Mouse (Mus musculus): ENCODE data around the gene Crebl2. TPM values are rescaled to one million over a fixed set of nuclear protein-coding genes. Genes with fewer than 3 reads are reported as not detected.

Crebl2 gene
- total and polyA plus RNA-seq, 3 experiments = 1.5 to 3.7 TPM; not detected in 1

- Histone ChIP-seq H3K4me3 (ENCODE audit: control insufficient read depth in 1 of 2, insufficient read depth in 1 of 2, low read depth in 2 of 2, low read length in 2 of 2) (no peak overlapping the region), H3K4me1 (ENCODE audit: control insufficient read depth in 1 of 2, insufficient read depth in 2 of 2, low read length in 2 of 2) (no peaks in the 10 kb centered on the region), H3K36me3 (ENCODE audit: control insufficient read depth in 1 of 2, insufficient read depth in 2 of 2, low read length in 2 of 2) (no peaks in the 10 kb centered on the region), H3K9me3 (replicated peaks; ENCODE audit: insufficient read depth, low read length) (no peaks in the 10 kb centered on the region), H3K27ac (ENCODE audit: control insufficient read depth, low read depth, low read length) (no peak overlapping the region), H3K79me2 (ENCODE audit: control insufficient read depth, insufficient read depth, low read length, poor library complexity) (no peaks in the 10 kb centered on the region), H3K27me3 (ENCODE audit: control insufficient read depth in 1 of 2, insufficient read depth in 2 of 2, low read length in 2 of 2) (peaks cover 10 to 16% of the 10 kb centered on the region in 2 experiments), H3K9ac (ENCODE audit: control insufficient read depth, low read depth, low read length, poor library complexity, severe bottlenecking) (no peak overlapping the region)
- no peak for DNase-seq (ENCODE audit: low read depth, low spot score)
- TF ChIP-seq MAX (IDR thresholded peaks at IDR 0.05; ENCODE audit: low read length) = no peak
Measured at GRCm38 (mm10) chr6:134819741-134820140, 10.2 kb upstream of the Crebl2 start.

GRCm38 (mm10) chr6:134820411-134820810 is 9.5 kb upstream of the Crebl2 start:
- Histone ChIP-seq H3K4me1 (ENCODE audit: control insufficient read depth in 1 of 2, insufficient read depth in 2 of 2, low read length in 2 of 2) (no peaks in the 10 kb centered on the region), H3K9me3 (replicated peaks; ENCODE audit: insufficient read depth, low read length) (no peaks in the 10 kb centered on the region), H3K79me2 (ENCODE audit: control insufficient read depth, insufficient read depth, low read length, poor library complexity) (no peaks in the 10 kb centered on the region), H3K9ac (ENCODE audit: control insufficient read depth, low read depth, low read length, poor library complexity, severe bottlenecking) (no peak overlapping the region), H3K36me3 (ENCODE audit: control insufficient read depth in 1 of 2, insufficient read depth in 2 of 2, low read length in 2 of 2) (no peaks in the 10 kb centered on the region), H3K27ac (ENCODE audit: control insufficient read depth, low read depth, low read length) (no peak overlapping the region), H3K4me3 (ENCODE audit: control insufficient read depth in 1 of 2, insufficient read depth in 1 of 2, low read depth in 2 of 2, low read length in 2 of 2) (no peak overlapping the region), H3K27me3 (ENCODE audit: control insufficient read depth in 1 of 2, insufficient read depth in 2 of 2, low read length in 2 of 2) (peaks cover 8 to 13% of the 10 kb centered on the region in 2 experiments)
- TF ChIP-seq MXI1 (IDR thresholded peaks at IDR 0.05; ENCODE audit: low read depth, low read length) = no peak
- no peak for TF ChIP-seq JUND (IDR thresholded peaks at IDR 0.05; ENCODE audit: low read depth, low read length)
- TF ChIP-seq E2F4 (IDR thresholded peaks at IDR 0.05; ENCODE audit: borderline replicate concordance, low read depth, low read length) = no peak
- TF ChIP-seq NRF1 (IDR thresholded peaks at IDR 0.05; ENCODE audit: insufficient read depth, low read depth, low read length, poor library complexity, severe bottlenecking) = no peak
- no peak for TF ChIP-seq USF1 (IDR thresholded peaks at IDR 0.05; ENCODE audit: low read depth, low read length)
- no peak for TF ChIP-seq CHD2 (IDR thresholded peaks at IDR 0.05; ENCODE audit: low read length)
- TF ChIP-seq ZKSCAN1 (IDR thresholded peaks at IDR 0.05; ENCODE audit: low read depth, low read length) = no peak
- TF ChIP-seq SIN3A (IDR thresholded peaks at IDR 0.05; ENCODE audit: low read length) = no peak
- no peak for TF ChIP-seq BHLHE40 (IDR thresholded peaks at IDR 0.05; ENCODE audit: borderline replicate concordance, low read depth, low read length)
- no peak for TF ChIP-seq NELFE (IDR thresholded peaks at IDR 0.05; ENCODE audit: low read depth, low read length)
- TF ChIP-seq RCOR1 (IDR thresholded peaks at IDR 0.05; ENCODE audit: low read depth, low read length) = no peak
- no peak for DNase-seq (ENCODE audit: low read depth, low spot score)

- Histone ChIP-seq H3K79me2 (ENCODE audit: control insufficient read depth, insufficient read depth, low read length, poor library complexity) (no peaks in the 10 kb centered on the region), H3K4me3 (ENCODE audit: control insufficient read depth in 1 of 2, insufficient read depth in 1 of 2, low read depth in 2 of 2, low read length in 2 of 2) (no peak overlapping the region), H3K36me3 (ENCODE audit: control insufficient read depth in 1 of 2, insufficient read depth in 2 of 2, low read length in 2 of 2) (no peaks in the 10 kb centered on the region), H3K9ac (ENCODE audit: control insufficient read depth, low read depth, low read length, poor library complexity, severe bottlenecking) (no peak overlapping the region), H3K27me3 (ENCODE audit: control insufficient read depth in 1 of 2, insufficient read depth in 2 of 2, low read length in 2 of 2) (peaks cover 3 to 5% of the 10 kb centered on the region in 2 experiments; a peak in 3 of 4 replicates), H3K9me3 (replicated peaks; ENCODE audit: insufficient read depth, low read length) (no peaks in the 10 kb centered on the region), H3K27ac (ENCODE audit: control insufficient read depth, low read depth, low read length) (no peak overlapping the region), H3K4me1 (ENCODE audit: control insufficient read depth in 1 of 2, insufficient read depth in 2 of 2, low read length in 2 of 2) (no peaks in the 10 kb centered on the region)
- TF ChIP-seq GABPA (IDR thresholded peaks at IDR 0.05; ENCODE audit: low read depth, low read length) = no peak
- TF ChIP-seq POLR2AphosphoS2 (IDR thresholded peaks at IDR 0.05; ENCODE audit: low read length) = no peak
- TF ChIP-seq TBP (IDR thresholded peaks at IDR 0.05; ENCODE audit: low read depth, low read length) = no peak
- peak; percentile 62 for TF ChIP-seq SMC3 (IDR thresholded peaks at IDR 0.05; ENCODE audit: low read depth, low read length)
- no peak for TF ChIP-seq KAT2A (conservative IDR thresholded peaks at IDR 0.05; ENCODE audit: low read depth, low read length)
- no peak for TF ChIP-seq MAX (IDR thresholded peaks at IDR 0.05; ENCODE audit: low read length)
- no peak for TF ChIP-seq MYC (IDR thresholded peaks at IDR 0.05; ENCODE audit: low read depth, low read length)
- TF ChIP-seq EP300 (IDR thresholded peaks at IDR 0.05; ENCODE audit: low read depth in 1 of 2, low read length in 2 of 2) = no peak
- TF ChIP-seq CTCF (IDR thresholded peaks at IDR 0.05 in 2 of 3, conservative IDR thresholded peaks at IDR 0.05 in 1 of 3; ENCODE audit: control insufficient read depth in 1 of 3, insufficient read depth in 1 of 3, low read depth in 2 of 3, low read length in 3 of 3, poor library complexity in 1 of 3, severe bottlenecking in 1 of 3) = peak; percentile 72 to 90 (median 84)
- no peak for TF ChIP-seq GATA1 (IDR thresholded peaks at IDR 0.05; ENCODE audit: low read depth, low read length)
- TF ChIP-seq ZMIZ1 (IDR thresholded peaks at IDR 0.05; ENCODE audit: low read depth, low read length) = no peak
- no peak for TF ChIP-seq TCF12 (IDR thresholded peaks at IDR 0.05; ENCODE audit: low read depth, low read length)
- TF ChIP-seq E2F4 (IDR thresholded peaks at IDR 0.05; ENCODE audit: borderline replicate concordance, low read depth, low read length) = no peak
- no peak for TF ChIP-seq ELF1 (IDR thresholded peaks at IDR 0.05; ENCODE audit: low read depth, low read length)
- no peak for TF ChIP-seq ZNF384 (IDR thresholded peaks at IDR 0.05; ENCODE audit: low read depth, low read length)
- no peak for TF ChIP-seq UBTF (IDR thresholded peaks at IDR 0.05; ENCODE audit: borderline replicate concordance, insufficient read depth, low read depth, low read length)
- TF ChIP-seq RAD21 (IDR thresholded peaks at IDR 0.05; ENCODE audit: low read depth, low read length) = peak; percentile 17; the same call in 1 of the 2 replicates
- no peak for TF ChIP-seq CHD2 (IDR thresholded peaks at IDR 0.05; ENCODE audit: low read length)
- peak; percentile 34 for DNase-seq (ENCODE audit: low read depth, low spot score)
Measured at GRCm38 (mm10) chr6:134822844-134823243, 7.1 kb upstream of the Crebl2 start.
